Mouse (Mus musculus) cortical plate, adult 2 months (tissue): ENCODE data around the gene Rgp1.

Experiments
- CTCF ChIP-seq: fragments of 200-500 bp; IDR thresholded peaks from 2 replicates; pipeline ENCODE4 v1.5.1; 2011; ENCODE audit warnings: mild to moderate bottlenecking, control low read depth, low read length; ENCODE audit not compliant: insufficient read depth; ENCODE audit errors: extremely low read depth
- POLR2A ChIP-seq: fragments of 200-500 bp; IDR thresholded peaks from 2 replicates; pipeline ENCODE4 v1.6.1; 2011; ENCODE audit warnings: mild to moderate bottlenecking, low read length, control low read depth; ENCODE audit not compliant: insufficient read depth; ENCODE audit errors: extremely low read depth

DNA sequence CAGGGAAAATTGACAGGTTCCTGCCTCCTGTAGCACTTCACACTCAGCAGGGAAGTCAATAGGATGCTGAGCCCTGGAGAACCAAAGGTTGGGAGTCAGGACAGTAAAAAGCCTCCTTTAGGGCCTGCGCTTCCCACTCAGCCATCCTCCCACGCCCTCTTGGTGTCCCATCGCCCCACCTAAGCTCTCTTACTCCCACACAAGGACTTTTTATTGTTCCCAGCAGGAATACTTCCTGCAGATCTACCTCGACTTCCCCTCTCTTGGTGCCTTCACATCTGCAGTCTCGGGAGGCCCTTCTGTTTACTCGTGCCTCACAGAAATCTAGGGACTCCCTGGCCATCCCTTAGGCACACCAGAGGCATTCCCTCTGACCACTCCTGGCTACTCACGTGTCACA lies 4.9 kb downstream of the Rgp1 start:
- TF ChIP-seq POLR2A (no peak), CTCF (no peak)
